Mouse (Mus musculus) embryo, embryonic 11.5 days (tissue): ENCODE data around the gene Usp17lc.
"Not testable (repeated sequence)": the region's sequence is repeated elsewhere in the genome, so short reads cannot be mapped to it uniquely, and the experiment has no call there.

Experiments
- DNase-seq: peaks from one replicate; pipeline ENCODE4 v3.0.0-alpha.2; 2012; ENCODE audit warnings: low read depth, low spot score

Usp17lc gene

GRCm38 (mm10) chr7:103414772-103415171 lies at the start of gene Usp17lc:
Usp17lc (plus strand) TSS chr7:103415072.
- not testable (repeated sequence) for DNase-seq

- no peak for DNase-seq
Observed at GRCm38 (mm10) chr7:103386077-103386476, 28.8 kb upstream of the Usp17lc start, which contains the start of gene Olfr603. Olfr603 (minus strand) TSS chr7:103386177.

- no peak for DNase-seq
Observed at GRCm38 (mm10) chr7:103397758-103398157, 17.1 kb upstream of the Usp17lc start.

GRCm38 (mm10) chr7:103398981-103399380 lies 15.9 kb upstream of the Usp17lc start:
- no peak for DNase-seq

- DNase-seq, result not testable (repeated sequence)
Observed at GRCm38 (mm10) chr7:103406521-103407055, 8.3 kb upstream of the Usp17lc start.

GRCm38 (mm10) chr7:103445339-103445738 lies 30.5 kb downstream of the Usp17lc start, which contains the start of gene Olfr605:
Olfr605 (minus strand) TSS chr7:103445439.
- no peak for DNase-seq

GRCm38 (mm10) chr7:103448746-103449145 lies 33.9 kb downstream of the Usp17lc start, which contains the start of gene Olfr606:
Olfr606 (plus strand) TSS chr7:103449046.
- DNase-seq, result no peak

GRCm38 (mm10) chr7:103460590-103460989 lies 45.7 kb downstream of the Usp17lc start:
- no peak for DNase-seq
